Mouse (Mus musculus) heart, adult 2 months (tissue): ENCODE measurements around the gene Trim17. TPM values are rescaled to one million over a fixed set of nuclear protein-coding genes. Genes with fewer than 3 reads are reported as not detected.

Experiments used
- DNase-seq, 2 experiments: peaks; one replicate each; pipeline ENCODE4 v3.0.0; 2021
- H3K27ac ChIP-seq: fragments of 200-600 bp; 2 replicates; pipeline ENCODE4 v1.8.1; 2022
- H3K27me3 ChIP-seq: fragments of 200-500 bp; 2 replicates; pipeline ENCODE4 v1.6.1; 2012; ENCODE audit warnings: mild to moderate bottlenecking, low read length, inconsistent platforms, mixed read lengths; ENCODE audit not compliant: control insufficient read depth, insufficient read depth
- H3K36me3 ChIP-seq: fragments of 200-500 bp; 2 replicates; pipeline ENCODE4 v1.6.1; 2012; ENCODE audit warnings: low read length, inconsistent platforms; ENCODE audit not compliant: control insufficient read depth, insufficient read depth
- H3K4me1 ChIP-seq: fragments of 200-500 bp; 2 replicates; pipeline ENCODE4 v1.6.1; 2011; ENCODE audit warnings: low read length; ENCODE audit not compliant: control insufficient read depth, insufficient read depth
- H3K4me3 ChIP-seq: fragments of 200-600 bp; 2 replicates; pipeline ENCODE4 v1.8.1; 2022
- H3K79me2 ChIP-seq: fragments of 200-500 bp; replicated peaks from 2 replicates; pipeline ENCODE4 v1.6.1; 2012; ENCODE audit warnings: mild to moderate bottlenecking, inconsistent platforms, low read length, moderate library complexity, mixed read lengths; ENCODE audit not compliant: control insufficient read depth, insufficient read depth
- H3K9ac ChIP-seq: fragments of 200-500 bp; 2 replicates; pipeline ENCODE4 v1.6.1; 2012; ENCODE audit warnings: low read depth, mild to moderate bottlenecking, control low read depth, inconsistent platforms, low read length, mixed read lengths
- CTCF ChIP-seq: fragments of 200-600 bp; IDR thresholded peaks from 2 replicates; pipeline ENCODE4 v1.8.1; 2022; ENCODE audit warnings: antibody characterized with exemption, mild to moderate bottlenecking, moderate library complexity
- EP300 ChIP-seq: fragments of 200-500 bp; IDR thresholded peaks from 2 replicates; pipeline ENCODE4 v1.6.1; 2011; ENCODE audit warnings: low read depth, low read length, control low read depth; ENCODE audit not compliant: insufficient read depth
- POLR2A ChIP-seq: fragments of 200-500 bp; IDR thresholded peaks from 2 replicates; pipeline ENCODE4 v1.6.1; 2011; ENCODE audit warnings: mild to moderate bottlenecking, low read depth, low read length, control low read depth; ENCODE audit not compliant: insufficient read depth
- WGBS: fragments of 180-500 bp; shearing (Covaris S2); methylation state at CpG from one replicate; pipeline ENCODE4 v1.1.7; 2018; 5-methylcytosine and 5-hydroxymethylcytosine counted together
- intact Hi-C: fragments of 180-260 bp; cut with DNase I; formaldehyde crosslinking; loops from one replicate; pipeline ENCODE4 v1.15.1; 2025
- polyA plus RNA-seq: library from polyadenylated mRNA; depleted of rRNA; stranded (reverse); fragments of >200 nt; gene quantifications from 2 replicates; pipeline ENCODE4 v1.2.3, GENCODE M21; 2012
- total RNA-seq, 2 experiments: library from RNA; stranded (reverse); gene quantifications; 2 replicates each; pipeline ENCODE4 v1.2.3; 2021

Trim17 gene
- total and polyA plus RNA-seq, 3 experiments = 0.07 to 0.37 TPM; not detected in 1

DNA sequence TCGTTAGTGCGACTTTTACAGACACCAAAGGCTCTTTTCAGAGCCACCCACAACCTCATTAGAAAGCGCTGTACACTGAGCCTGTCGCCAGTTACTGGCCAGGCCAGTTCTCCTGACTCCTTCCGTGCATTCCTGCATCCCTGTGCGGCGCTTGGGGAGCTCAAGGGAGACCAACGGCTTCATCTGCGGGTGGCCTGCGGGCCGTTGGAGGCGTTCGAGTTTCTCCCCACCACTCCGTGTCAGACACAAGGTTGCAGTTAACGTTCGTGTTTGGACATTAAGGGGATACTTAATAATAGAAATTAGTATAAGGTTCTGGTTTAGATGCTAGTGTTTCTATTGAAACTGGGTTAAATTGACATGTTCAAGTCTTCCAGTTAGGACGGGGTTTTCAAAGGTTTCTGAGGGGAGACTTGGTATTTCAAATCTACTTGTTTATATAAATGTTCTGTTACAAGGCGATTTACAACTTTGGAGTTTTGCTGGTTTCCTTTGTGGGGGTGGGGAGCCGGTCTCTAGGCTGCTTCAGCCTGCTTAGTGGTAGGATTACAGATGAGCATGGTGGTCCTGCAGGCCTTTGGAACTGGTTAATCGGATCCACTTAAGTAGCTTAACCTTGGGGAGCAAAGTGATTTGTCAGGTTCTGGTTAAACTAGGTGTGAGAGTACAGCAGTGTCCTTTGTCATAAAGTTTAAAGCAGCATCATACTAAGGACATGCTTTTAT lies 820 bp downstream of the Trim17 start:
- H3K4me3 ChIP-seq = peak overlapping the region; percentile 89
- no peaks in the 10 kb centered on the region for H3K79me2 ChIP-seq
- TF ChIP-seq POLR2A (no peak), EP300 (no peak), CTCF (peak; percentile 1)
- no peaks in the 10 kb centered on the region for H3K27me3 ChIP-seq
- under 1% methylated on average over 20 of the region's 20 CpGs for WGBS
- intact Hi-C loops = loop anchor here (1.0 to 2.0 kb wide), 2 partner anchors 23 to 27 kb away; partner anchors contain the start of gene Trim11
- H3K9ac ChIP-seq = peak overlapping the region; percentile 96
- DNase-seq = no peak
- H3K4me1 ChIP-seq = peaks cover 10% of the 10 kb centered on the region
- peaks cover 8% of the 10 kb centered on the region for H3K36me3 ChIP-seq
- H3K27ac ChIP-seq = peak overlapping the region; percentile 99

DNA sequence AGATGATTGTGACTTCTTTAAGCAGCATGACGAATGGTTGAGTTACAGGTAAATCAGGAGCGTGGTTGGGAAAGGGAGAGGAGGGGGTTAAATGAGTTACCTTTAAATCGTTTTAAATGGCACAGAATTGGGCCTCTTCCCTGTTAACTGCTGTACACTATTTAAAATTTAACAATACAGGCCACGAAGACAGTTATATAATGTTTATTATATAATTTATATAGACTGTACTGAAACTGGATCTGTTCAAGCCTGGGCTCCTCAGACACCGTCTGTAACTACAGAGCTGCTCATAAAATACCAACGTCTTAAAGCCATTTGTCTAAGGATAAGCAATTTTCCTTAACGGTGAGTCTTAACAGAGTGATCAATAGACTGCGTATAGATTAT lies 1.4 kb downstream of the Trim17 start:
- 25% methylated on average over 8 of the region's 8 CpGs for WGBS
- intact Hi-C loops = loop anchor here (1.0 to 2.0 kb wide), 2 partner anchors 22 to 27 kb away; partner anchors contain the start of gene Trim11
- Histone ChIP-seq H3K36me3 (peaks cover 8% of the 10 kb centered on the region), H3K4me3 (peak overlapping the region; percentile 89), H3K4me1 (peaks cover 10% of the 10 kb centered on the region), H3K27me3 (no peaks in the 10 kb centered on the region), H3K79me2 (no peaks in the 10 kb centered on the region), H3K9ac (peak overlapping the region; percentile 72), H3K27ac (peak overlapping the region; percentile 99)
- TF ChIP-seq POLR2A (no peak), CTCF (no peak), EP300 (no peak)
- no peak for DNase-seq

DNA sequence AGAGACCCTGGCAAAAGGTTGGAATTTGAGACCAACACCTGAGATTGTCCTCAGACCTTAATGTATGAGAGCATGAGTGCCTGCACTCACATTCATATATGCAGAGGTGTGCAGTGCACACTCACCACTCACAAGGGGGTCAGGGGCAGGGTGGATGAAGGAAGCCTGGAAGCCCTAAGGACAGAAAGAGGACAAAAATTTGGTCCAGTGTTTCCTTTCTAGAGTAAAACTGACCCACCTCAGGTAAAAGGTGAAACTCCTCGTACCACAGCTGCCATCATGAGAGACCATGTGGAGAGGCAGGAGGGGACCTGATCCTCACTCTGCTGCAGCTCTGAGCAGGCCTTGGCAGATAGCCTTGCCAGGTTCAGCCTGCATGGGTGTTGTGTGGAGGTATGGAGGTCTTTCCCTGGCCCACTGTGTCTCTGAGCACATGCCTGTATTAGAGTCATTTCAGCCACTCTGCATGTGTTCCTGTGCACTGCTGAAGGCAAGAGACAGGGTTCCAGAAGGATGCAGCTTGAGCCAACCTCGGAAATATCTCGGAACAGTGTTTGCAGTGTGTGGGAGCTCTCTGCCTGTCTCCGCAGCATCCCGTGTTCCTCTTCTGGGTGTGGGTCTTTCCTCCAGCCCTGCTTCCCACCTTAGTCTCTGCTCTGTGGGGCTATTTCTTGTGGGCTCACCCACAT lies 2.9 kb downstream of the Trim17 start:
- Histone ChIP-seq H3K79me2 (no peaks in the 10 kb centered on the region), H3K27me3 (peaks cover 4% of the 10 kb centered on the region; the same call in 1 of the 2 replicates), H3K9ac (no peak overlapping the region), H3K36me3 (peaks cover 8% of the 10 kb centered on the region), H3K4me1 (peaks cover 10% of the 10 kb centered on the region), H3K4me3 (no peak overlapping the region), H3K27ac (no peak overlapping the region)
- intact Hi-C loops = no loop called here
- no peak for DNase-seq
- 77% methylated on average over 5 of the region's 5 CpGs for WGBS
- TF ChIP-seq CTCF (no peak), POLR2A (no peak), EP300 (no peak)

DNA sequence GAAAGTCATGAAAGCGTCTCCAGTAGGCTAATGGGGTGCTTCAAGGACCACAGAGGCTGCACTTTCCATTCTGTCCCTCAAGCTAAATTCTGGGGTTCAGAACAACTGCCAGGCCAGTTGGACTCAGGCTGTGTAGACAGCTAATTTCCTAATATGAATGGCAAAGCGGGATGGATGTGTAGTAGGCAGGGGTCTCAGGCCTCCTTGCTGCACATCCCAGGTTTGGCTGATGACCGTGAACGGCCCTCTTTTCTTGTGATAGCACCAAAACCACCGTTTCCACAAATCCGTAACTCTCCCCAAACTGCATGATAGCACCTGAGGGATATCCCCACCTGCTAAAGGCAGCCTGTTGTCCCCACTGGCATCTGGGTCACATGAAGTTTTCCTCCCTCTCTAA lies 4.1 kb downstream of the Trim17 start:
- Histone ChIP-seq H3K27ac (no peak overlapping the region), H3K4me3 (no peak overlapping the region), H3K79me2 (no peaks in the 10 kb centered on the region), H3K4me1 (peaks cover 10% of the 10 kb centered on the region), H3K36me3 (peaks cover 8% of the 10 kb centered on the region), H3K9ac (no peak overlapping the region), H3K27me3 (peaks cover 4% of the 10 kb centered on the region; the same call in 1 of the 2 replicates)
- intact Hi-C loops = no loop called here
- DNase-seq = no peak
- WGBS = 86% methylated on average over 6 of the region's 6 CpGs
- TF ChIP-seq EP300 (no peak), CTCF (no peak), POLR2A (no peak)

DNA sequence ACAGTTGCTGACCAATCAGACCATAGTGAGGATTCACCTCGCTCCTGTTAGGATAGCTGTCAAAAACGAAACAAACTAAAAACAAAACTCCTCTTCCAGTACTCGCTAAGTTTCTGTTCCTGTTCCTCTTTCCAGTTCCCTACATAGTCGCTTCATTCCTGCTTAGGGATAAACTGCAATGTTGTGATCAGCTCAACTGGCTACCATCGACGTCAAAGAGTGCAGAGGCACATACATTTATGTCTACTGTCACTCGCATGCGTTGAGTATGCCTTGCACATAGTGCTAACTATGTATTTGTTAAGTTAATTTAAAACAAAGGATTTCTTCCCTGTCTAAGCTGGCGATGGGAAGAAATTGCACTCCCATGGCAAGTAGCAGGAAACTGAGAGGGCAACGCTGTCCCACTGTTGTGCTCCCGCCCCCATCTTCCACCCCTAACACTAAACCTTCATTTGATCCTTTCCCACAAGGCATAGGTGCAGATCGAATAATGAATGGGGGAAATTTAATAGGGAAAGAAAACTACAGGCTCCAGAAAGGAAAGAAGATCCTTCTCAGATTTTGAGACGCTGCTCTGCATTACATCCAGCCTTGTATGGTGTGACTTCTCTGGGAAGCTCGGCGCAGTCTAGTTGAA lies 4.8 kb downstream of the Trim17 start:
- H3K36me3 ChIP-seq = peaks cover 8% of the 10 kb centered on the region
- 33% methylated on average over 15 of the region's 15 CpGs for WGBS
- H3K27me3 ChIP-seq = peaks cover 4% of the 10 kb centered on the region; the same call in 1 of the 2 replicates
- no peak overlapping the region; the same call in 1 of the 2 replicates for H3K27ac ChIP-seq
- TF ChIP-seq CTCF = no peak
- no peak for TF ChIP-seq EP300
- no peak for TF ChIP-seq POLR2A
- no peak overlapping the region for H3K9ac ChIP-seq
- peak overlapping the region; percentile 64 for H3K4me3 ChIP-seq
- intact Hi-C loops = no loop called here
- peaks cover 9% of the 10 kb centered on the region for H3K4me1 ChIP-seq
- no peaks in the 10 kb centered on the region for H3K79me2 ChIP-seq
- no peak for DNase-seq
